Mouse (Mus musculus): Measurements from ENCODE around the gene Cd9. TPM values are rescaled to one million over a fixed set of nuclear protein-coding genes. Genes with fewer than 3 reads are reported as not detected.
A peak's percentile ranks its signal among the peaks of the same experiment; 100 is the strongest.

Cd9 gene
- total RNA-seq, 2 experiments from 2014 or later, result 18.2 to 26.0 TPM

DNA sequence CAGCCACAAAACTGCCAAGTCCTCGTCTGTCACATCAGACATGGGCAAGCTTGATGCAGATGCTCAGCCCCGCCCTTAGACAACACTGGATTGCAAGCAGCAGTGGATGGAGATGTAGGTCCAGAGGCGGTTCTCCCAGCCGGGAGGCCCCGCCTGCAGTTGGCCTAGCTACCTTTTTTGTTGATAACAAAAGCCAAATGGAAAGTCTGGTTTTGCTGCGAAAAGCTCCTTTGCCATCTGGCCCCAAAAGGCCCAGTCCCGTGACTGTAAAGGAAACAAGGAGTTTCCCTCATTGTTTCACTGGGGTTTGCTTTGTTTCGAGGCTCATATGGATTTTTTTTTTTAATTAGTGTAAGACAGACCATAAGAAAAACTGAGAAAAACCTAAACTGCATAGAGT is 18.5 kb downstream of the Cd9 start:
- peak; percentile 26 for DNase-seq (ENCODE audit: low spot score)

DNA sequence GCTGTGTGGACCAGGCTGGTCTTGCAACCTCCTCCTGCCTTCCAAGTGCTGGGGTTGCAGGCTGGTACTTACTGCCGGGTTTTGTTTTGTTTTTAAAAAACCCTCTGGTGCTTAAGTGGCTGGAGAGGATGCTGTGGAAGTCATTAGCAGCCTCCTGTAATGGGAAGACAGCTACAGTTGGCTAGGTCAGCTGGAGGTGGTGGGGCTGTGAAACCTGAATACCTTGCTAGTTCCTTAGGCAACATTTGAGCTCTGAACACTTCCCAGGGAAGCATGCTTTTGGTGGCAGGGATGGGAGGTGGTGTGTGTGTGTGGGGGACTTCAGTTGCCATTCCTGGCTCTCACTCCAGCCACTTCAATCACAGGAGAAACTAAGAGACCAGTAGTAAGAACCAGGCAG is 19.4 kb downstream of the Cd9 start:
- DNase-seq (ENCODE audit: low spot score), result no peak

DNA sequence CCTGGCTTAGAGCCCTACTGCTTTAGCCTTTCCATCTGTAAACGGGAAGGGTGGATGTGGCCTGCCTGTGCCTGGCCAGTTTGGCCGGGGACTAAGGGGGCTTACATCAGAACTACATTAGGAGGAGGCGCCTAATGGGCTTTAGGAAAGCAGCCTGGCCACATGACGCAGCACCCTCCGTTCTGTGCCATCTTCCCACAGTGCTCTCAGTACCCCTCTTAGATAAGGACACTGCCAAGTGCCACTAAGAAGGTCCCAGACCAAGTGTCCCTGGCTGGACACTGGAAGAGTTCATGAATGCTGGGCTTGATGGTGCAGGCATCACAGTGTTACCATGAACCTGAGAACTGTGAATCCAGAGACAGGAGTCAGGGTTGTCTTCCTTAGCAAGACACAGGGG is 20.7 kb downstream of the Cd9 start:
- DNase-seq (ENCODE audit: low spot score), result no peak

DNA sequence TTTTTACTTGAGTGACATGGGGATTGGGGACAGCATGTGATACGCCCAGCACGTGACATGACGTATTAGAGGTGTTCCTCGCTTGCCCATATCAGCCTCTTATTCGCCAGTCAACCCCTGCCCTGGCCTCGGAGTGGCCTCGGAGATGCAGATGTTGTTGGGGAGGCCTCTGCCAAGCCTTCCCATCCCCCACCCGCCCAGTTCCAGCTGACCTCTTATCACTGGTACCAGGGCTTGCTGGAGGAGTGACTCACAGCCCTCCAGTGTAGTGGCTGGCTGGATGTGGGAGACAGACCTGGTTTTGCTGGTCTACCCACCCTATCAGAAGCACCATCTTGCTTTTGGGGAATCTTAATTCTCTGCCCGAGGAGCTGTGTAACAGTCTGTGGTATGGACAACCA is 21.3 kb downstream of the Cd9 start:
- no peak for DNase-seq (ENCODE audit: low spot score)

DNA sequence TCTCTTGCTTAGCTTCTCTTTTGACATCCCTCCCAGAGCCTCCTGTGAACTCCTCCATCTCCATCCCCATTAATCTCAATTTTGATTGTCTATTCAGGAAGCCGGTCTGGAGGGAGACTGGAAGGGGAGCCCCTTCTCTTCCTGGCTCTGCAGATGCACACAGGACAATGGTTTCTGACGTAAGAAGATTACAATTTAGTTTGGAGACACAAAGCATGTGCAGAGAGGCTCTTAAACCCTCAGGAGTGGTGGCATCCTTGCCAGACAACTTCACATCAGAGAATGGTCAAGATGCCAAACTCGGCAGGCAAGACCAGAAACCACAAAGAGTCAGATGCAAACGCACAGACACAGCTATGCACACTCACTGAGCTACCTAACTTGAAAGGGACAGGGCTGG is 22.7 kb downstream of the Cd9 start:
- DNase-seq (ENCODE audit: low spot score), result no peak

DNA sequence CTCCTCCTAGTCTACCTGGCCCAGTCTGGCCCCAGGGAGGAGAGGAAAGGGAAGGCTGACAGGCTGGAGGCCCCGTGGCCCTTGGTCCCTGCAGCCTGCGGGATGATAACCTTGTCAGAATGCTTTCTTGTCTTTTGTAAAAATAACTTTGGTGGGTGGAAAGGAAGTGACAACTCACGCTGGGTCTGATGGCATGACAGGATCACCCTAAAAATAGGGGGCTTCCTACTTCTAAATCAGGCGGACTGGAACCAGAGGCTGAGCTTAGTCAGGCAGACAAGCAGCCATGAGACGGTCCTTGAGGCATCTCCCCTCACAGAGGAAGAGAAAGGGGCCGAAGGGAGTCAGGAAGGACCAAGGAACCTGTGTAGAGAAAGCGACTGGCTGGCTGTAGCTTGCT is 23.3 kb downstream of the Cd9 start:
- DNase-seq (ENCODE audit: low spot score), result no peak

DNA sequence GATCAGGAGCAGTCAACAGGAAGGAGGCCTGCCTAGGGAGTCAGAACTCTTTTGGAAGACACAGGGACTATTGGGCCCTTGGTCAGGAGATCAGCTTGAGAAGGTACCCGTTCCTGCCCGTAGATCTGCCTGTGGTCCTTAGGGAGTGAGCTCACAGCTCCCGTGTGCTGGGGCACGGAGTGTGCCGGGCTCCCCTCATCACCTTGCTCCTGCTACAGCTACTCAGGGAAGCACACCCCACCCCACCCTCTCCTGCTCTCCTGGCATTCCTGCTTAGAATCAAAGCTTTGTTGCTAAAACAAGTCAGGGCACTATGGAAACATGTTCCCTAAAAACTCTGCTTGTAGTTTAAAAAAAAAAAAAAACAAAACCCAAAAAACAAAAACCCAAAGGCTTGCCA is 24.0 kb downstream of the Cd9 start:
- no peak for DNase-seq (ENCODE audit: low spot score)

DNA sequence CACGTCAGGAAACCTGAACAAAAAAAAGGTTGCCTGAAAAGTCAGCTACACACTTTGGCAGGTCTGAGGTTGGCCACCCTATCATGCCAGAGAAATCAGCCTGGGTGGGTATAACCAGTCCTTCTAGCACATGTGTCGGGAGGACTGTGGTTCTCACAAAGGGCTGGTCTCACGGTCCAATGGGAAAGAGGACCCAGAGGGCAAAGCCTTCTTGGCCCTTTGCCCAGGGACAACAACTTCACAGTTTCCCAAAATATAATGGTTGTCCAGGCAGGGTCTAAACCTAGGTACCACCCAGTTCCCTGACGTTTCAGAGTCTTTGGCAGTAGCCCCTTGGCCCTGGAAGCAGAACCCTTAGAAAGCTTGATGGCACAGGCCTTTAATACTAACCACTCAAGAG is 25.4 kb downstream of the Cd9 start:
- DNase-seq (ENCODE audit: low spot score), result no peak

DNA sequence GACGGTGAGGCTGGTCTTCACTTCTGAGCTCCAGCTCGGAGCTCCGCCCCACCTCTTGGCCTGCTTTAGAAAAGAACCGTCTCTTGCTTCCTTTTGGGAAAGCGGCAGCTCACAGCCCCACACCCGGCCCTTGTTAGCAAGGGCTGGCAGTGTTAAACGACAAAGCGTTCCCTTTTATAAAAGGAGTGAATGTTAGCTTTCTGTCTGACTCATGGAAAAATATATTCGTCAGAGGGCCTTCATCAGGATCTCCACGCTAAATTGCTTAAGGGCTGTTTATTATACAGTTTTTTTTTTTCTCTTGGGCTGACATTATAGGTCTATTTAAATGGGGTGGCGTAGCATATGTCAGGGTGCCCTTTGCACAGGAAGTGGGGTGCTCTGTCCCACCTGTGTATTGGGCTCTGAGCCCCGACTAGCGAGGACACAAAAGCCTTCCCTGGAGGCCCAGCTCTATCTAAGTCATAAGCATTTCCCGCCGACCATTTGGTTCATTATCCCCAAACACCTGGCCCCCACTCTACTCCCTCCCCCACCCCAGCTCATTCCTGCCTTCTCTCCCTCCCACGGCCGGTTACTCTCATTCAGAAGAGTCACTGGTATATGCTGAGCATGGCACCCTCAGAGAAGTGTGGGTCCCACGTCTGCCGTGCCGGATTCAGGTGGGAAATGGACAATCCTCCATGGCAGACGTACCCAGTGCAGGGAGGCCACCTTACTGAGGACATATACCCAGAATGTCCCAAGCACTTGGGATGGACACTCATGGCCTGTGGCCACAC is 26.2 kb downstream of the Cd9 start:
- no peak for DNase-seq (ENCODE audit: low spot score)

DNA sequence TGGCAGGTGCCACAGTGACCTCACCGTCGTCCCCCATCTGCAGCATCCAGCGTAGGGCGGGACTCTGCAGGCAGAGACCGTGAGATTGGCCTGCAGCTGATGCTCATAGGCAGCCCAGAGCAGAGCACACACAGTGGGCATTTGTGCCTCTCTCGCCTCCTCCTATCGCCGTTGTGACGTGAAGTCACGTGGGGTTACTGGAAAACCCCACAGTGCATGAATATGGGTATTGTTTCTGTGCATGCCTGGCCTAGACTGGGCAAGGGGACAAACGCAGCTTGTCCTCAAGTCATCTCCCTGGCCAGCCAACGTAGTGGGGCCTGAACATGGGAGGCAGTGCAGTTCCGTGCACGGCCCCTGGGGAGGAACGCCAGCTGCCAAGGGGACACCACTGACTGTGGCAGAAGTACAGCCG is 27.3 kb downstream of the Cd9 start:
- DNase-seq (ENCODE audit: low spot score), result no peak

DNA sequence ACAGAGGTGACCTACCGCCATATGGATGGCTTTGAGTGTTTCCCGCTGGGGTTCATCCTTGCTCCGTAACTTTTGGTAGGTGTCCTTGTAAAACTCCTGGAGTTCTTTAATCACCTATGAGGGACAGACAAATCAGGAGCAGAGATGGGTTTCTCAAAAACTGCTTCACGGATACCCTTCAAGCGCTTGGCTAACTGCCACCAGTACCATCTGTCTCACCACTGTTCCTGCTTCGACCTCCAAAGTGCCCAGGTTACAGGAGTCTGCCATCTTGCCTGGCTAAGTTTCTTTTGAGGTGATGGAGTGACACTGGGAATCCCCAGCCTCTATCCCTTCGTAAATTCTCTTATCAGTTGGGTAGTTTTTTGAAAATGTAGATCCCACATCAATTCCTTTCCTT is 32.3 kb downstream of the Cd9 start:
- DNase-seq (ENCODE audit: low spot score), result no peak

DNA sequence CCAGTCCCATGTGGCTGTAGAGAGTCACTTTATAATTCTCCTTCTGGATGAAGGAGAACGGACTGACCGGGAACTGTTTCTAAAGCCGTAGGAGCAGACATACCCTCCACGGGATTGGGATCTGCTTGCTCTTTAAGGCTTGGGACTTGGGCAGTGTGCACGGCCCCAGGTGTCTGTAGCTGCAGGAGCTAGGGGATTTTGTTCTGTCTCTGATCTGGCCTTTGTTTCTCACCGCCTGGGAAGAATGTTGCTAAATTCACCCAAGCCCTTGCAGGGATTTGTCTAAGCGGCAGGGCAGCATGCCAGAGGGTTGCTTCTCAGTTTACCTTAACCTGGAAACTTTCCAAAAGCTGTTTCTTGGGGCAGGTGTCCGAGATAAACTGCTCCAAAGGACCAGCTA is 32.8 kb downstream of the Cd9 start:
- no peak for DNase-seq (ENCODE audit: low spot score)

DNA sequence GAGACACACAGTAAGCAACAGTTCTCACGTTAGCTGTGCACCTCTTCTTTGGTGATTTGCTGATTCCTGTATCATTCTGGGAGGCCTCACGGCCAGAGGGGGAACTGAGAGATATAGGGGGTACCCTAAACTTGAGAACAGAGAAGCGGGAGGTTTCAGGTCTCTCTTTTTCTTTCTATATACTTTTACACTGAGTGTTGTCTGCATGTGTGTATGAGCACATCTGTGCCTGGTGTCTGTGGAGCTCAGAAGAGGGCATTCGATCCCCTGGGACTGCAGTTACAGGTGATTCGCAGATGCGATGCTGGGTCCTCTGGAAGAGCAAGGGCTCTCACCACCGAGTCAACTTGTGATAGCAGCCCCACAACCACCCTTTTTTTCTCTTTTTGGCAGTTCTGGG is 33.3 kb downstream of the Cd9 start:
- no peak for DNase-seq (ENCODE audit: low spot score)

DNA sequence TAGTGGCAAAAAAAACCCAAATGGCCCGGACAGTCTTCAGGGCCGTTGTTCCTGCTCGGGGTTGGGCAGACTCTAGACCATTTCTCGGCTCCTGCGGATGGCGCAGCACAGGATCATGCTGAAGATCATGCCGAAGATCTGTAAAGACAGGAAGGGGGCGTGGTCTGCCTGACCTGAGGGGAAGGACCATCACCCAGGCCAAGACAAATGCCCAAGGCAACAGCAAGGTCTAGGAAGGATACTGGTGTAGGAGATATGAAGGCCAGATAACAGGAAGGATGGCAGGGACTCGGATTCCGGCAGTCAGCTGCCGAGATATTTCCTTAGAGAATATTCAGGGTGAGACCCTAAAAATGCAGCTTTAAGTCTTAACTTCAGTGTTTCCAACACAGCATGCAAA is 34.0 kb downstream of the Cd9 start:
- DNase-seq (ENCODE audit: low spot score), result no peak

DNA sequence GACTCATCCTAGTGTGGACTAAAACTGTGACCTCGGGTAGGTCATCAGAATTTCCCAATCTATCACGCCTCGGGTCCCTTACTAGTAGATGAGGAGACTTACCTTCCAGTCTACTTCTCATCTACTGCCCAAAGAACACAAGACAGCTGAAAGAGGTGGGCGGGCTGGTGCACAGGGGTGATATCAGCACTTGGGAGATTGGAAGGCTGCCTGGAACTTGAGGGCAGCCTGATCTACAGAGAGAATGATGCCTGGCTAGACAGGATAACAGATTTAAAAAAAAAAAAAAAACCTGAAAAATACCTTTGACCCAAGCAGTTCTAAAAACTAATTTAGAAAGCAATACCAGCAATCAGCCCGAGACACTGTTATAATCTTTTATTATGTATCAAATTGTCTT is 34.7 kb downstream of the Cd9 start:
- no peak for DNase-seq (ENCODE audit: low spot score)

DNA sequence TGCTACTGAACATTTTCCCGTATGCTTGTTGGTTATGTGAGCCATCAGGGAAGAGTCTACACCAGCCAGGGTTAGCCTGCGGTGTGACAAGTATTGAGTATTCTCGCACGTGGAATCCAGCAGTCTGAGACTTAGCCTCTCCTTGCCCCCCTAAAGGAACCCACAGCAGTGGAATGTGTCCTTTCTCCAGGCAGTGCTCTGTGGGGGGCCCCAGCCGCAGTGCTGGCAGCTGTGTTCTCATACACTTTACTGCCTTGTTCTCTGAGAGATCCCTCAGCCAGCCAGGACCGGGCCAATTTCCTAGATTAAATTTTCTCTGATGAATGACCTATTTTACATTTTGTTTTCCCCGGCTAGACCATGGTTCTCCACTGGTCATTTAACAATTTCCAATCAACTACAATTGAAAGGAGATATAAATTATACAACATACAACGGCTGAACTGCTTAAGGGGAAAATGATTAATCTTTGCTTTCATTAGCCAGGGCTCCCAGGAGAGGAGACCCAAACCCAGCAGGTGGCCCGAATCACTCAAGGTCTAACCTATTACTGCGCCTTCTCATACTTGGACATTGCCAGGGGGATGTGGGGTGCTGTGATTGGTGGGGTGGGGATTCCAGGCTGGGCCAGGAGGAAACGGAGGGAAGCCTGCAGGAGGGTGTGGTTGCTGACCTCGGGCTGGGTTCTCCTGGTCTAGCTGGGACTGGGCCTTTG is 38.6 kb downstream of the Cd9 start:
- no peak for DNase-seq (ENCODE audit: low spot score)

DNA sequence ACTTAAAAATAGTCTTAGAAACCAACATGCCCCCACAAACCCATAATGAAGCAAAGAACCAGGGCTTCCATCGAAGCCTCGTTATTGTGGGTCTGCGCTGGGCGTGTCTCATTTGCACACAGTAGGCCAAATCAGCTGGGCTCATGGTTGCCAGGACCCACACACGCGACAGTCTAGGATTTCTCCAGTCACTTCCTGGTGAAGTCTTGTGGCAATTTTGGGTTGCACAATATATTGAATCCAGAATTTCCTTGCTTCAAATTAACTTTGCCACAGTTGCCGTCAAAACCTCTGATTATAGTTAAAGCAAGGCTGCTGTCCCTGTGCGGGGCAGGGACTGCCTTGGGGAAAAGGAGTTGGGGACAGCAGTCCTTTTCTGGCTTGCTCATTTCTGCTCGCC is 39.9 kb downstream of the Cd9 start:
- no peak for DNase-seq (ENCODE audit: low spot score)

DNA sequence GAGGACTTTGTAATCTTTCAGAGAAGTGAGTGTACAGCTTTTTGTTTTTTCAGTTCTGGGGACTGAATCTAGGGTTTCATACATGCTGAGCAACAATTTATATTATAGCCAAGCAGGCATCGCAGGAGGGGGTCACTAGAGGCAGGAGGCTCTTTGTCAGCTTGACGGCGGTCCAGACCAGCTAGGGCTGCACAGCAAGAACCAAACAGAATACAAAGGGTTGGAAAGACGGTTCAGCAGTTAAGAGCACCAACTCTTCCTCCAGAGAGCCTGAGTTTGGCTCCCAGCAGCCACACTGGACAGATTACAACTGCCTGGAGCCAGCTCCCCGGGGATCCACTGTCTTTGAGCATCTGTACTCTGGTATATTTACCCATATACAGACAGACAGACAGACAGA is 40.3 kb downstream of the Cd9 start:
- no peak for DNase-seq (ENCODE audit: low spot score)

DNA sequence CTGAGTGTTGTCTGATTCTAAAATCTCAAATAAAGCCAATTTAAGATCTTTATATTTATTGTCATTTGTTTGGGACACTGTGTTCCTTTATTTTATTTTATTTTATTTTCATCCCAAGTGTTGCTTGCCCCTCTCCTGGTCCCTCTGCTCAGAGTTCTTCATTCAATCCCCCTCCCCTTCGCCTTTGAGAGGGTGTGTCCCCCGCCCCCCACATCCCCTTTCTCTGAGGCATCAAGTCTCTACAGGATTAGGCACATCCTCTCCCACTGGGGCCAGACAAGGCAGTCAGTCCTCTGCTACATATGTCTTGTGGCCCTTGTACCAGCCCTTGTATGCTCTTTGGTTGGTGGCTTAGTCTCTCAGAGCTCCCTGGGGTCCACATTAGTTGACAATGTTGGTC is 46.9 kb downstream of the Cd9 start:
- DNase-seq (ENCODE audit: low spot score), result no peak

DNA sequence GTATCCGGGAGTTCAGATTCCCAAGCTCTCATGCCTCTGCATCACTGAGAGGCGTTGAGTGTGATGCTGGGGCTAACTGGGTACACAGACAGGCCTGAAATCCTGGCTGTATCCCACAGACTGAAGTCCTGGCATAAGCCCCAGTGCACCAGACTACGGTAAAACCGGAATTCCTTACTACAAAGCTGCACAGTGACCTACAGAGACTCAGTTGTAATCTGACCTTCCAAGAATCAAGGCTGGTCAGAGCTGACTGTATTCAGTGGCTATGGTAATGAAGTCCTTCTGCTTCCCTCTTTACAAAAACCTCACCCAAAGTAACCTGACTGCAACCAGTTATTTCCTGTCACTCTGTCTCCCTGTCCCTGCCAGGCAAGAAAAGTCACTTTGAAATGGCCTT is 47.4 kb downstream of the Cd9 start:
- DNase-seq (ENCODE audit: low spot score), result no peak

DNA sequence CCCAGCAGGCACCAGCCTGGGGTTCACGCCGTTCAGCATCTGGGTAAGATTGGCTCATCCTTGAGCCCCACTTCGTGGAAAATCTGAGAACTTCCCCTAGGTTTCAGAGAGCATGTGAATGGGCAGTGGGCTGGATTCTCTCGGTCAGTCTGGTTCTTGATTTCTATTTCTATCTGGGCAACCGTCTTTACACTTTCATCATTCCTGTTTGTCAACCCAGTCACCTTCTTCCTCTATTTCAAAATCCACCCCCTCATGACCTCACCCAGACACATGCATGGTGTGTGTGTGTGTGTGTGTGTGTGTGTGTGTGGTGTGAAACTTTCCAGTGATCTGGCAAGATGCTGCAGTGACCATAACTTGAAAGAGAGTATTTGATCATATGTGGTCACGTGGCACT is 49.2 kb downstream of the Cd9 start:
- DNase-seq (ENCODE audit: low spot score), result no peak

DNA sequence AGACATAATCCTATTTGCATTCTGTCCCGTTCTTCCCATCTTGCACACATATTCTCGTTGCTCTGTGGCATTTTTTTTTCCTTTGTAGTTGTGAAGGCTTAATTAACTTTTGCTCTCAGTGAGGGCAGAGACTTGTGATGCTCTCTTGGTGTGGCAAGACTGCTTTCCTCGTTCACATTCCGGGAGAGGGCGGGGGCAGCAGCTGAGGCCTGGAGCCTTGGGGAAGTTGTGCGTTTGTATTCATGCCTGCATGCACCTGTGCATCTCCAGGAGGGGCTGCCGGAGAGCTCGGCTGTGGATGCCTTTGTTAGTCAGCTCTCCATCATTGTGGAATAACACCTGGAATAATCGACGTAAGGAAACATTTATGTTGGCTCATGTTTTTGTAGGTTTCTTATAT is 52.0 kb downstream of the Cd9 start:
- DNase-seq (ENCODE audit: low spot score), result no peak

DNA sequence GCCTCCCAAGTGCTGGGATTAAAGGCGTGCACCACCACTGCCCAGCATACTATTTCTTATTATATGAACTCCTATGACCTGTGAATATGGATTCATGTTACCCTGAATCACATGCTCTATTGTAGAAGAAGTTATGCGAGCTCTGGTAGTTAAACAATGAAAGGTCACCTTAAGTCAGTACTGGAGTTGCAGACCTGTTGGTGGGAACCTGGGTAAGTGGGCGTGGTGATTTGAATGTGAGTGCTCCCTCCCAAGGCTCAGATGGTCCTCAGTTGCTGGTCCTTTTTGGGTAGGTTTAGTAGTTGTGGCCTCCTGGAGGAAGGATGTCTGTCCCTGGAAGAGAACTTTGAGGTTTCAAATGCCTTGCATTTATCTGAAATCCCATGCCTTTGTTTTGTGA is 57.8 kb downstream of the Cd9 start:
- DNase-seq (ENCODE audit: low spot score), result no peak

All from gastrocnemius, adult 18-20 months (tissue).